Mouse (Mus musculus) monocyte, adult 2 months (primary cell): ENCODE data around the gene Pla2g2e.
A peak's percentile ranks its signal among the peaks of the same experiment; 100 is the strongest.
"Not testable (repeated sequence)": the region's sequence is repeated elsewhere in the genome, so short reads cannot be mapped to it uniquely, and the experiment has no call there.

ENCODE experiments used
- DNase-seq, 2 experiments: peaks; one replicate each; pipeline ENCODE4 v3.0.0; 2022; ENCODE audit warnings: low spot score in 2 of 2, low read depth in 1 of 2

Pla2g2e gene

GRCm38 (mm10) chr4:138877731-138878130, at the start of gene Pla2g2e:
Pla2g2e (plus strand) TSS chr4:138877942.
- no peak for DNase-seq

GRCm38 (mm10) chr4:138839806-138840205, 37.9 kb upstream of the Pla2g2e start:
- DNase-seq, result no peak

- DNase-seq, result no peak
Measured at GRCm38 (mm10) chr4:138840726-138841125, 37.0 kb upstream of the Pla2g2e start.

- no peak for DNase-seq
Measured at GRCm38 (mm10) chr4:138841386-138841785, 36.4 kb upstream of the Pla2g2e start.

- peak in 1 of 2 experiments; percentile 41 for DNase-seq
Measured at GRCm38 (mm10) chr4:138851463-138851862, 26.3 kb upstream of the Pla2g2e start.

- no peak for DNase-seq
Measured at GRCm38 (mm10) chr4:138852961-138853360, 24.8 kb upstream of the Pla2g2e start.

GRCm38 (mm10) chr4:138855092-138855632, 22.6 kb upstream of the Pla2g2e start:
- DNase-seq, result no peak

GRCm38 (mm10) chr4:138856491-138856890, 21.3 kb upstream of the Pla2g2e start:
- peak; percentile 32 to 47 for DNase-seq

- DNase-seq, result no peak
Measured at GRCm38 (mm10) chr4:138857576-138857975, 20.2 kb upstream of the Pla2g2e start.

- no peak for DNase-seq
Measured at GRCm38 (mm10) chr4:138858446-138858845, 19.3 kb upstream of the Pla2g2e start.

GRCm38 (mm10) chr4:138859245-138859644, 18.5 kb upstream of the Pla2g2e start:
- DNase-seq, result no peak

- no peak for DNase-seq
Measured at GRCm38 (mm10) chr4:138859728-138860127, 18.0 kb upstream of the Pla2g2e start.

- no peak for DNase-seq
Measured at GRCm38 (mm10) chr4:138863344-138863998, 14.3 kb upstream of the Pla2g2e start, which contains the start of gene Pla2g5. Pla2g5 (minus strand) TSS chr4:138863482.

GRCm38 (mm10) chr4:138865092-138865491, 12.7 kb upstream of the Pla2g2e start:
- DNase-seq, result no peak

GRCm38 (mm10) chr4:138865991-138866390, 11.8 kb upstream of the Pla2g2e start:
- DNase-seq, result no peak

GRCm38 (mm10) chr4:138866413-138866812, 11.3 kb upstream of the Pla2g2e start:
- DNase-seq, result peak; percentile 22 to 44

- DNase-seq, result no peak
Measured at GRCm38 (mm10) chr4:138868666-138869065, 9.1 kb upstream of the Pla2g2e start.

- DNase-seq, result no peak
Measured at GRCm38 (mm10) chr4:138873864-138874263, 3.9 kb upstream of the Pla2g2e start, which contains the start of gene Gm13030. Gm13030 (minus strand) TSS chr4:138873964.

- not testable (repeated sequence) for DNase-seq
Measured at GRCm38 (mm10) chr4:138875275-138875674, 2.5 kb upstream of the Pla2g2e start.

GRCm38 (mm10) chr4:138875986-138876385, 1.8 kb upstream of the Pla2g2e start:
- DNase-seq, result no peak

GRCm38 (mm10) chr4:138878783-138879182, 1.0 kb downstream of the Pla2g2e start:
- no peak for DNase-seq

GRCm38 (mm10) chr4:138879808-138880207, 2.1 kb downstream of the Pla2g2e start:
- DNase-seq, result no peak
